Mouse (Mus musculus): ENCODE data around the gene Dmgdh. TPM values are rescaled to one million over a fixed set of nuclear protein-coding genes. Genes with fewer than 3 reads are reported as not detected.
A peak's percentile ranks its signal among the peaks of the same experiment; 100 is the strongest.

Dmgdh gene
- polyA plus RNA-seq, 1 experiment from 2014 or later: 7.1 TPM

- H3K9ac ChIP-seq (ENCODE audit: low read depth, low read length): peak overlapping the region; percentile 70
- H3K4me2 ChIP-seq: peak overlapping the region; percentile 97
- WGBS: 25% methylated on average over 8 of the region's 8 CpGs
- H3K36me3 ChIP-seq (ENCODE audit: control insufficient read depth, insufficient read depth, low read length): no peaks in the 10 kb centered on the region
- peak overlapping the region; percentile 63 for H3K4me3 ChIP-seq (ENCODE audit: low read depth, low read length)
- no peaks in the 10 kb centered on the region for H3K9me3 ChIP-seq (ENCODE audit: control insufficient read depth, low read length)
- DNase-seq (ENCODE audit: low spot score) (no peak), ATAC-seq (replicated peaks; ENCODE audit: low FRiP score) (peak; percentile 35)
- peaks cover 4% of the 10 kb centered on the region; the same call in 1 of the 2 replicates for H3K27me3 ChIP-seq (replicated peaks; ENCODE audit: control insufficient read depth, insufficient read depth, low read length)
- H3K4me1 ChIP-seq (replicated peaks; ENCODE audit: control insufficient read depth, insufficient read depth, low read length): peaks cover 2% of the 10 kb centered on the region; the same call in 1 of the 2 replicates
- H3K27ac ChIP-seq (ENCODE audit: low read depth, low read length): peak overlapping the region; percentile 21; the same call in 1 of the 2 replicates
These were observed 98.0 kb downstream of the Dmgdh start for GRCm38 (mm10) chr13:93772279-93772636.

GRCm38 (mm10) chr13:93772861-93773260, 98.6 kb downstream of the Dmgdh start:
- peak overlapping the region; percentile 97; the same call in 1 of the 2 replicates for H3K4me2 ChIP-seq
- H3K27me3 ChIP-seq (replicated peaks; ENCODE audit: control insufficient read depth, insufficient read depth, low read length): peaks cover 4% of the 10 kb centered on the region; the same call in 1 of the 2 replicates
- H3K4me3 ChIP-seq (ENCODE audit: low read depth, low read length): no peak overlapping the region
- no peak overlapping the region for H3K9ac ChIP-seq (ENCODE audit: low read depth, low read length)
- DNase-seq (ENCODE audit: low spot score) (no peak), ATAC-seq (replicated peaks; ENCODE audit: low FRiP score) (no peak)
- no peaks in the 10 kb centered on the region for H3K36me3 ChIP-seq (ENCODE audit: control insufficient read depth, insufficient read depth, low read length)
- H3K4me1 ChIP-seq (replicated peaks; ENCODE audit: control insufficient read depth, insufficient read depth, low read length): peaks cover 2% of the 10 kb centered on the region; the same call in 1 of the 2 replicates
- H3K9me3 ChIP-seq (ENCODE audit: control insufficient read depth, low read length): no peaks in the 10 kb centered on the region
- WGBS: 68% methylated on average over 7 of the region's 7 CpGs
- no peak overlapping the region for H3K27ac ChIP-seq (ENCODE audit: low read depth, low read length)

- DNase-seq (ENCODE audit: low spot score): no peak
- H3K9me3 ChIP-seq (ENCODE audit: control insufficient read depth, low read length): no peaks in the 10 kb centered on the region
- H3K36me3 ChIP-seq (ENCODE audit: control insufficient read depth, insufficient read depth, low read length): no peaks in the 10 kb centered on the region
- WGBS: 55% methylated on average over 7 of the region's 7 CpGs
- H3K4me1 ChIP-seq (replicated peaks; ENCODE audit: control insufficient read depth, insufficient read depth, low read length): peaks cover 2% of the 10 kb centered on the region; the same call in 1 of the 2 replicates
- H3K4me2 ChIP-seq: no peak overlapping the region
- ATAC-seq (replicated peaks; ENCODE audit: low FRiP score): no peak
- H3K27me3 ChIP-seq (replicated peaks; ENCODE audit: control insufficient read depth, insufficient read depth, low read length): peaks cover 4% of the 10 kb centered on the region; the same call in 1 of the 2 replicates
- no peak overlapping the region for H3K27ac ChIP-seq (ENCODE audit: low read depth, low read length)
- H3K4me3 ChIP-seq (ENCODE audit: low read depth, low read length): no peak overlapping the region
- no peak overlapping the region for H3K9ac ChIP-seq (ENCODE audit: low read depth, low read length)
These were observed 99.6 kb downstream of the Dmgdh start for GRCm38 (mm10) chr13:93773704-93774315.

GRCm38 (mm10) chr13:93782823-93783222, 108.6 kb downstream of the Dmgdh start:
- H3K4me2 ChIP-seq: no peak overlapping the region
- WGBS: 66% methylated on average over 5 of the region's 5 CpGs
- H3K36me3 ChIP-seq (ENCODE audit: control insufficient read depth, insufficient read depth, low read length): no peaks in the 10 kb centered on the region
- DNase-seq (ENCODE audit: low spot score) (no peak), ATAC-seq (replicated peaks; ENCODE audit: low FRiP score) (no peak)
- H3K27me3 ChIP-seq (replicated peaks; ENCODE audit: control insufficient read depth, insufficient read depth, low read length): no peaks in the 10 kb centered on the region
- H3K4me3 ChIP-seq (ENCODE audit: low read depth, low read length): no peak overlapping the region
- no peaks in the 10 kb centered on the region for H3K9me3 ChIP-seq (ENCODE audit: control insufficient read depth, low read length)
- no peak overlapping the region for H3K9ac ChIP-seq (ENCODE audit: low read depth, low read length)
- no peaks in the 10 kb centered on the region for H3K4me1 ChIP-seq (replicated peaks; ENCODE audit: control insufficient read depth, insufficient read depth, low read length)
- H3K27ac ChIP-seq (ENCODE audit: low read depth, low read length): no peak overlapping the region

- ATAC-seq (replicated peaks; ENCODE audit: low FRiP score): no peak
- H3K27me3 ChIP-seq (replicated peaks; ENCODE audit: control insufficient read depth, insufficient read depth, low read length): no peaks in the 10 kb centered on the region
- DNase-seq (ENCODE audit: low spot score): no peak
These were observed 111.1 kb downstream of the Dmgdh start for GRCm38 (mm10) chr13:93785329-93785728.

GRCm38 (mm10) chr13:93786051-93786450, 111.8 kb downstream of the Dmgdh start:
- no peaks in the 10 kb centered on the region for H3K9me3 ChIP-seq (ENCODE audit: control insufficient read depth, low read length)
- 73% methylated on average over 2 of the region's 2 CpGs for WGBS
- H3K27ac ChIP-seq (ENCODE audit: low read depth, low read length): no peak overlapping the region
- DNase-seq (ENCODE audit: low spot score) (no peak), ATAC-seq (replicated peaks; ENCODE audit: low FRiP score) (no peak)
- no peak overlapping the region for H3K9ac ChIP-seq (ENCODE audit: low read depth, low read length)
- no peaks in the 10 kb centered on the region for H3K27me3 ChIP-seq (replicated peaks; ENCODE audit: control insufficient read depth, insufficient read depth, low read length)
- no peaks in the 10 kb centered on the region for H3K36me3 ChIP-seq (ENCODE audit: control insufficient read depth, insufficient read depth, low read length)
- no peak overlapping the region for H3K4me2 ChIP-seq
- no peak overlapping the region for H3K4me3 ChIP-seq (ENCODE audit: low read depth, low read length)
- H3K4me1 ChIP-seq (replicated peaks; ENCODE audit: control insufficient read depth, insufficient read depth, low read length): no peaks in the 10 kb centered on the region

More at GRCm38 (mm10) chr13:93785329-93785728, 111.1 kb downstream of the Dmgdh start:
- H3K4me1 ChIP-seq (replicated peaks; ENCODE audit: control insufficient read depth, insufficient read depth, low read length): no peaks in the 10 kb centered on the region
- H3K9ac ChIP-seq (ENCODE audit: low read depth, low read length): no peak overlapping the region
- H3K9me3 ChIP-seq (ENCODE audit: control insufficient read depth, low read length): no peaks in the 10 kb centered on the region
- no peaks in the 10 kb centered on the region for H3K36me3 ChIP-seq (ENCODE audit: control insufficient read depth, insufficient read depth, low read length)
- H3K27ac ChIP-seq (ENCODE audit: low read depth, low read length): no peak overlapping the region
- H3K4me2 ChIP-seq: no peak overlapping the region
- 63% methylated on average over 3 of the region's 3 CpGs for WGBS
- H3K4me3 ChIP-seq (ENCODE audit: low read depth, low read length): no peak overlapping the region

- Histone ChIP-seq H3K4me3 (ENCODE audit: low read depth, low read length) (no peak overlapping the region), H3K4me2 (no peak overlapping the region), H3K9ac (ENCODE audit: low read depth, low read length) (no peak overlapping the region), H3K27ac (ENCODE audit: low read depth, low read length) (no peak overlapping the region), H3K9me3 (ENCODE audit: control insufficient read depth, low read length) (no peaks in the 10 kb centered on the region), H3K27me3 (replicated peaks; ENCODE audit: control insufficient read depth, insufficient read depth, low read length) (no peaks in the 10 kb centered on the region), H3K4me1 (replicated peaks; ENCODE audit: control insufficient read depth, insufficient read depth, low read length) (no peaks in the 10 kb centered on the region), H3K36me3 (ENCODE audit: control insufficient read depth, insufficient read depth, low read length) (no peaks in the 10 kb centered on the region)
- 73% methylated on average over 8 of the region's 8 CpGs for WGBS
- ATAC-seq (replicated peaks; ENCODE audit: low FRiP score): no peak
- DNase-seq (ENCODE audit: low spot score): no peak
These were observed 113.4 kb downstream of the Dmgdh start for GRCm38 (mm10) chr13:93787647-93788046.

GRCm38 (mm10) chr13:93792945-93793642, 118.9 kb downstream of the Dmgdh start:
- ATAC-seq (replicated peaks; ENCODE audit: low FRiP score) (peak; percentile 67; the same call in 1 of the 2 replicates), DNase-seq (ENCODE audit: low spot score) (no peak)
- H3K4me3 ChIP-seq (ENCODE audit: low read depth, low read length): no peak overlapping the region
- H3K4me2 ChIP-seq: no peak overlapping the region
- no peaks in the 10 kb centered on the region for H3K9me3 ChIP-seq (ENCODE audit: control insufficient read depth, low read length)
- H3K9ac ChIP-seq (ENCODE audit: low read depth, low read length): no peak overlapping the region
- no peaks in the 10 kb centered on the region for H3K27me3 ChIP-seq (replicated peaks; ENCODE audit: control insufficient read depth, insufficient read depth, low read length)
- H3K36me3 ChIP-seq (ENCODE audit: control insufficient read depth, insufficient read depth, low read length): no peaks in the 10 kb centered on the region
- no peaks in the 10 kb centered on the region; the same call in 1 of the 2 replicates for H3K4me1 ChIP-seq (replicated peaks; ENCODE audit: control insufficient read depth, insufficient read depth, low read length)
- 54% methylated on average over 11 of the region's 11 CpGs for WGBS
- no peak overlapping the region for H3K27ac ChIP-seq (ENCODE audit: low read depth, low read length)

Measured in liver, embryonic 11.5 days (tissue).